Mouse (Mus musculus) ES-CJ7 (cell line): ENCODE results near the gene Hydin.

Experiments used
- DNase-seq: peaks from one replicate; pipeline ENCODE4 v3.0.0; 2011; ENCODE audit warnings: low read depth, low spot score

The Hydin gene

DNA sequence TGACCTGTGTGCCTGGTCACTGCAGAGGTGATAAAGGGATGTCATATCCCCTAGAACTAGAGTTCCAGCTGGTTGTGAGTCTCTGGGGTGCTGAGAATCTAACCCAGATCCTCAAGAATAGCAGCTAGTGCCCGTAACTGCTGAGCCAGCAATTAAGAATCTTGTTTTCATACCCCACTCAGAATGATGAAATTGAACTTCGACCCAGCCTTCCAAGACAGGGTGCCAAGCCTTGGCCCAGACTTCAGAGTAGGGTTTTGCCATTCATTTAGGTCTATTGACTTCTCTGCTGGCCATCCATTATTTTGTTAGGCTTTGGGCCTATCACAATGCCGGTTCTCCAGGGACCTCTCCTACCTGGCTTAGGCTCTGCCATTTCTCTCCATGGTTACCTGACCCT, 367.0 kb downstream of the Hydin start:
- DNase-seq = no peak

DNA sequence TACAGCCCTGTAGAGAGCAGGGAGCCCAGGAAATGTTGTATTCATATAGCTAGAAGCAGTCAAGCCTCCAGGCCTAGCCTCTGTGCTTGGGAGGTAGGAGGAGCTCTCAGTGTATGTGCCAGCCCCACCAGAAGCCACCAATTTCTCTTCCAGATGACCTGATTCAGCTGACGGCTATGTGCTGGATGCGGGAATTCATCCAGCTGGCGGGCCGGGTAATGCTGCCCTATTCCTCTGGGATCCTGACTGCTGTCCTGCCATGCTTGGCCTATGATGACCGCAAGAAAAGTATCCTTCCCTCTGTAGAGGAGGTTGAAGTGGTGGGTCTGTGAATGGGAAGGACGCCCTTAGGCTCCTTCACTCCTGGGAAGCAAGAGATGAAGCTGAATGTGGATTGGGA, 369.4 kb downstream of the Hydin start:
- DNase-seq = no peak

DNA sequence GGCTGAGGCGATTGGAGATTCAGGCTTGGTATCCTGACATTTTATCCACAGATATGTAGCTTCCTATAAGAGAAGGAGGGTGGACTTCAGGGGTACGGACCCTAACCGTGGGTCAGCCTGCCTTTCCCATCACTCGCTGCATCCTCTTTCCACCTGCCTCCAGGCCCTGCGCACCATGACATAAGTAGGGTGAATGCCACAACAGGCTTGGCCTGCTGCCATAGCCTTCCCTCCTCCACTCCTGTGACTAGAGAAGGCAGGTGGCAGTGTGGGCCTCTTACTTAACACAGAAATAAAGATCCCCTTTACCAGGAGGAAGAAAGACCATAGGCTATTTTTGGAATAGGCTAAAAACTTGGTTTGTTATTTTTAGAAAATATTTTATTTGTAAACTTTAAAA, 375.6 kb downstream of the Hydin start:
- no peak for DNase-seq

- no peak for DNase-seq
Observed at GRCm38 (mm10) chr8:110643177-110643576, 376.4 kb downstream of the Hydin start.

GRCm38 (mm10) chr8:110644422-110644821, 377.6 kb downstream of the Hydin start:
- DNase-seq = no peak

- DNase-seq = no peak
Observed at GRCm38 (mm10) chr8:110644901-110645300, 378.1 kb downstream of the Hydin start.

- no peak for DNase-seq
Observed at GRCm38 (mm10) chr8:110645340-110645739, 378.6 kb downstream of the Hydin start.

GRCm38 (mm10) chr8:110646064-110646463, 379.3 kb downstream of the Hydin start:
- DNase-seq = peak; percentile 38

DNA sequence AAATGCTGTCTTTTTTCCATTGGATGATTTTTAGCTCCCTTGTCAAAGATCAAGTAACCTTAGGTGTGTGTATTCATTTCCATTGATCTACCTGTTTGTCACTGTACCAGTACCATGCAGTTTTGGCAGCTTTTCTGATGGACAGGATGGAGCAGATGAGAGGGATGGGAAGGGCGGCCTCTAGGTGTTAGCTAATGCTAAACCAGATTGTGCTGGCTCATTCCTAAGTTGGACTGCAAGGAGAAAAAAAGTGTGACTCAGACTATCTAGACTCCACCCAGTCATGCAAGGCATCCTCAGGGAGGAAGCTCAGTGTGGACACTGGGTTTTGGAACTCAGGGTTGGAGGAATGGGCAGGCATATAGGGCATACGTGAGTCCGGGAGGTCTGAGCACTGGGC, 381.8 kb downstream of the Hydin start:
- DNase-seq = no peak

DNA sequence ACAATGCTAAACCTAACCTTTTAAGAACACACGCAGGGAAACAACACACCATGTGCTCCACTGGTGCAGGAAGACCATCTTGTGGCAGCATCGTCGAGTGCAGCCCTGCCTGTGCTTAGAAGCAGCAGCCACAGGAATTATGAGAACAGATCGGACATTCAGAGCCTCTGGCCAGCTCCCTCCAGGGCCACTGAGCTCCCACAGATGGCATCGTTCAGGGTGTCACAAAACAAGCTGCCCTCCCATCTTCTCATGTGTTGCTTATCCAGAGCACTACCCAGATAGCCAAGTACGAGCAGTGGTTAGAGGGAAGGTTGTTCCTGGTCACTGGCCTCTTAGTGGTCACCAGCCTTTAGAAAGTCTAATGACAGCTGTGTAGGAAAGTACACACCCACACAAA, 382.5 kb downstream of the Hydin start:
- no peak for DNase-seq

DNA sequence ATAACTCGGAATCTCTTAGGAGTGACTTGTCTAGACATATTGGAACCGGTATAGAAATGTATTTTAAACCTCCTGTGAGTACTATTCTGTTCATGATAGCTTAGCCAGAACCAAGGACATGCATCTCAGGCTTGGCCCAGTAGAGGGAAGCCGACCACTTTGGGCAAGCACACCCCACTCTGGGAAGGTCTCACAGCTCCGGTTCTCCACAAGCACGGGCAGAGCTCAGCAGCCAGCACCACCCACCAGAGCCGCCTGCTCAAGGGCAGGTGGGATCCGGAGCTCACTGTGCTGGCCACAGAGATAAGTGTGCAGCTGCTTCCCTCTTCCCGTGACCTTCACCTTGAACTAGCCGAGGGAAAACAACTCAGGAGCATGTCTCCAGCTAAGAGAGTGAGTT, 384.1 kb downstream of the Hydin start:
- DNase-seq = no peak

DNA sequence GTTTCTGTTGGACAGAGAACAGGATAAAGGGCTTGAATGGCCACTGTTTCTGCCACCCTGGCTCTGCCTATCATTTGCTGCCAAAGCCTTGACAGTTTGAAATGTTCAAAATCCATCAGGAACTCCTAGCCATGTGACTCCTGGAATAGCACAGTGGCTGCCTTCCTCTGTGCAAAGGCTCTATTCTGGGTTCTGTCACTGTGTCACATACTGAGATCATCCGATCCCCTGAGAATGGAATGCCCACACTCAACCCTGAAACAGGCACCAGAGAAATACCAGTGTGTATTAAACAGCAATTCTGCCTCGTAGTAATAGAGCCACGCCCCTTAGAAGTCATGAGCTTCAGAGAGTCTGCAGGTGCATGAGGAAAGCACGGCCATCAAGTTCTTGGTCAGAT, 385.1 kb downstream of the Hydin start:
- DNase-seq = no peak

- no peak for DNase-seq
Observed at GRCm38 (mm10) chr8:110654075-110655060, 387.6 kb downstream of the Hydin start.

GRCm38 (mm10) chr8:110655827-110656226, 389.1 kb downstream of the Hydin start:
- no peak for DNase-seq

- DNase-seq = no peak
Observed at GRCm38 (mm10) chr8:110657661-110658060, 390.9 kb downstream of the Hydin start.
